Mouse (Mus musculus): ENCODE results near the gene Ank3.

DNA sequence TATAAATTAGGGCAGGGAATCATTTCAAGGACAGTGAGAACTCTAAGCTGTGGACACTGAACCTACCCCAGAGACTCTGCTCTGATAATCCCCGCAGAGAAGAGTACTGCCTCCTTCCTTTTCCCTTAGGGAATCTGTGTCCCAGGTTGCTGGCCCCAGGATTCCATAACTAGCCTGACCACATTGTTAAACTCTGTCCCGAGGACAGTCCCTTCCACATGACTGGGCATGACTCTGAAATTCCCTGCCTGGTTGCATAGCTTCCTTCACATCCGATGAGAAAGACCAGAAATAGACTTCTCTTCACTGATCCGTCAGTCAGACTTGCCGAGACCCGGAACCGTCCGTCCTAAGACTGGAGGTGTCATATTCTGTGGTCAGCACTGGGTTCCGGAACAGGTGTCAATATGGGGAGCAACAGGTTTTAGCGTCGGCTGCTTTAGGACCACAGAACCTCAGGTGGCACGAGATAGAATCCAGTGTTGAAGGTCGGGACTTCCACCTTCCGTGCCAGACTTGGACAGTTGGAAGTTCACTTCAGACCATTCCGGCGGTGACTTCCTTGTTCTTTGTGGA is 219.1 kb downstream of the Ank3 start:
- TF ChIP-seq ELF1 (IDR thresholded peaks at IDR 0.05; ENCODE audit: low read depth, low read length) (no peak), CTCF (IDR thresholded peaks at IDR 0.05 in 2 of 3, conservative IDR thresholded peaks at IDR 0.05 in 1 of 3; ENCODE audit: control insufficient read depth in 1 of 3, insufficient read depth in 1 of 3, low read depth in 2 of 3, low read length in 3 of 3, poor library complexity in 1 of 3, severe bottlenecking in 1 of 3) (no peak), USF1 (IDR thresholded peaks at IDR 0.05; ENCODE audit: low read depth, low read length) (no peak), GATA1 (IDR thresholded peaks at IDR 0.05; ENCODE audit: low read depth, low read length) (no peak), GABPA (IDR thresholded peaks at IDR 0.05; ENCODE audit: low read depth, low read length) (no peak), ZC3H11A (IDR thresholded peaks at IDR 0.05; ENCODE audit: low read depth, low read length) (no peak), POLR2A (IDR thresholded peaks at IDR 0.05; ENCODE audit: control insufficient read depth in 1 of 2, insufficient read depth in 1 of 2, low read depth in 1 of 2, low read length in 2 of 2, poor library complexity in 1 of 2) (no peak), ZNF384 (IDR thresholded peaks at IDR 0.05; ENCODE audit: low read depth, low read length) (no peak)

Data from MEL (cell line).